Mouse (Mus musculus): ENCODE data around the gene Ikzf3. TPM values are rescaled to one million over a fixed set of nuclear protein-coding genes. Genes with fewer than 3 reads are reported as not detected.

The Ikzf3 gene
- polyA plus RNA-seq, 1 experiment from 2014 or later: 0.05 TPM

Other genes with a start within 250 kb of the Ikzf3 start
- 0.04 TPM in 1 of 2 replicates, not detected in the other for gene Neurod2, start 216.4 kb downstream of the Ikzf3 start, polyA plus RNA-seq (2015; fragmentation: Nextera tagmentation; extraction: Ambion mirVana)
- 60.9 and 62.5 TPM in 2 replicates for gene Ppp1r1b, start 197.6 kb downstream of the Ikzf3 start, polyA plus RNA-seq (2015; fragmentation: Nextera tagmentation; extraction: Ambion mirVana)
- 33.9 and 40.5 TPM in 2 replicates for gene Stard3, start 187.7 kb downstream of the Ikzf3 start, polyA plus RNA-seq (2015; fragmentation: Nextera tagmentation; extraction: Ambion mirVana)
- gene Tcap, start 162.2 kb downstream of the Ikzf3 start, polyA plus RNA-seq (2015; fragmentation: Nextera tagmentation; extraction: Ambion mirVana): 154 and 158 TPM in 2 replicates
- gene Pnmt, start 159.6 kb downstream of the Ikzf3 start, polyA plus RNA-seq (2015; fragmentation: Nextera tagmentation; extraction: Ambion mirVana): 0.52 and 0.57 TPM in 2 replicates
- gene Pgap3, start 145.5 kb downstream of the Ikzf3 start, polyA plus RNA-seq (2015; fragmentation: Nextera tagmentation; extraction: Ambion mirVana): 17.0 and 19.3 TPM in 2 replicates
- 36.1 and 44.2 TPM in 2 replicates for gene Erbb2, start 133.6 kb downstream of the Ikzf3 start, polyA plus RNA-seq (2015; fragmentation: Nextera tagmentation; extraction: Ambion mirVana)
- gene Mien1, start 107.0 kb downstream of the Ikzf3 start, polyA plus RNA-seq (2015; fragmentation: Nextera tagmentation; extraction: Ambion mirVana): 98.8 and 108 TPM in 2 replicates
- 1.3 and 5.0 TPM in 2 replicates for gene Grb7, start 99.6 kb downstream of the Ikzf3 start, polyA plus RNA-seq (2015; fragmentation: Nextera tagmentation; extraction: Ambion mirVana)
- 0.11 and 0.43 TPM in 2 replicates for gene Zpbp2, start 5.1 kb upstream of the Ikzf3 start, polyA plus RNA-seq (2015; fragmentation: Nextera tagmentation; extraction: Ambion mirVana)
- 55.6 and 68.0 TPM in 2 replicates for gene Ormdl3, start 41.3 kb upstream of the Ikzf3 start, polyA plus RNA-seq (2015; fragmentation: Nextera tagmentation; extraction: Ambion mirVana)
- not detected in 2 replicates for gene Lrrc3c, start 52.3 kb upstream of the Ikzf3 start, polyA plus RNA-seq (2015; fragmentation: Nextera tagmentation; extraction: Ambion mirVana)
- gene Gm12355, start 79.6 kb upstream of the Ikzf3 start, polyA plus RNA-seq (2015; fragmentation: Nextera tagmentation; extraction: Ambion mirVana): 0.14 and 0.96 TPM in 2 replicates
- gene Gsdma3, start 80.3 kb upstream of the Ikzf3 start, polyA plus RNA-seq (2015; fragmentation: Nextera tagmentation; extraction: Ambion mirVana): not detected in 2 replicates
- not detected in 2 replicates for gene Gsdma2, start 100.7 kb upstream of the Ikzf3 start, polyA plus RNA-seq (2015; fragmentation: Nextera tagmentation; extraction: Ambion mirVana)
- gene Gsdma, start 118.3 kb upstream of the Ikzf3 start, polyA plus RNA-seq (2015; fragmentation: Nextera tagmentation; extraction: Ambion mirVana): not detected in 2 replicates
- gene Psmd3, start 136.5 kb upstream of the Ikzf3 start, polyA plus RNA-seq (2015; fragmentation: Nextera tagmentation; extraction: Ambion mirVana): 141 and 177 TPM in 2 replicates
- gene Csf3, start 155.2 kb upstream of the Ikzf3 start, polyA plus RNA-seq (2015; fragmentation: Nextera tagmentation; extraction: Ambion mirVana): not detected in 2 replicates
- gene Med24, start 183.4 kb upstream of the Ikzf3 start, polyA plus RNA-seq (2015; fragmentation: Nextera tagmentation; extraction: Ambion mirVana): 33.5 and 43.0 TPM in 2 replicates
- gene Thra, start 194.6 kb upstream of the Ikzf3 start, polyA plus RNA-seq (2015; fragmentation: Nextera tagmentation; extraction: Ambion mirVana): 34.8 and 39.5 TPM in 2 replicates
- gene Nr1d1, start 229.3 kb upstream of the Ikzf3 start, polyA plus RNA-seq (2015; fragmentation: Nextera tagmentation; extraction: Ambion mirVana): 7.0 and 7.5 TPM in 2 replicates
- 15.5 and 17.2 TPM in 2 replicates for gene Msl1, start 249.5 kb upstream of the Ikzf3 start, polyA plus RNA-seq (2015; fragmentation: Nextera tagmentation; extraction: Ambion mirVana)